8 mouse cellular contexts compared by ENCODE assay signal in the genomic region with DNA sequence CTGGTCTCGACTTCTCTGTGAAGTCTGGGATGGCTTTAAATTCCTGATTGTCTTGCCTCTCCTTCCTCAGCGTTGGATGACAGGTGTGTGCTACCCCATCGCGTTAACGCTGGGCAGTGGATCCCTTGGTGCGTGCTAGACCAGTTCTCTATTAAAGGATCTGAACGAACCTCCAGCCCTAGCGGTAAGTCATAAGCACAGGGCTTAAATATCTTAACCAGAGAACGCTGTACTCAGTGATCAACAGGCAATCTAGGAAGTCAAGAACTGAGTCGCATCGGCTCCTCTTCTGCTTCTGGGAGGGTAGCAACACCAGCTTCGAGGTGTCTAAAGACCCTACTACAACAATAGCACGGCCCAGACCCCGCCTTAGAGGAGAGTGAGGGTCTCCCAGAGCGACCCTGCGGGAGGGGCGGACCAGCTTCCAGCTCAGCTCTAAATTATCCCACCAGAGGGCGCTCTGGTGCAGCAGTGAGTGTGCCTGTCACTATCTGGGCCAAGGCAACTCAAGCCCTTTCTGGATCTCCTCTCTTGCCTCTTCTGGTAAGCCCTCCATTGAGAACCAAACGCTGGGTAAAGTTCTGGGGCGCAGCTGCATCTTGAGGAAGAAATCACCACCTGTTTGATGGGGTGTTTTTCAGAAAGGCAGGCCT. TPM values are rescaled to one million over a fixed set of nuclear protein-coding genes. Genes with fewer than 3 reads are reported as not detected.
DNase-seq lines count a peak whose midpoint lies in the region; ATAC-seq and TF ChIP-seq lines count a peak whose summit lies in the region.

No protein-coding gene starts in this region.

- peak; percentile 74 for DNase-seq in CD4-positive helper T cell, adult 2 months (ENCODE audit: low read depth, low spot score)
- DNase-seq in brain, adult 2 months (ENCODE audit: low read depth, low spot score), result peak; percentile 85
- peak; percentile 87 for DNase-seq in kidney, postnatal 14 days
- peak; percentile 84 for DNase-seq in liver, postnatal 0 days

- H3K9me3 ChIP-seq in heart, embryonic 16.5 days (replicated peaks; ENCODE audit: control insufficient read depth, low read length), result no peaks in the 10 kb centered on the region
- no peaks in the 10 kb centered on the region for H3K9me3 ChIP-seq in liver, postnatal 0 days (ENCODE audit: low read length)
- H3K9me3 ChIP-seq in neural tube, embryonic 13.5 days, result no peaks in the 10 kb centered on the region

- peak; percentile 92 for ATAC-seq in erythroblast, adult 5-6 weeks (replicated peaks; ENCODE audit: low FRiP score, poor library complexity, severe bottlenecking)
- ATAC-seq in heart, embryonic 16.5 days (replicated peaks; ENCODE audit: extremely low read depth, insufficient read depth, low FRiP score), result peak; percentile 63; the same call in 1 of the 2 replicates
- ATAC-seq in liver, postnatal 0 days, result peak; percentile 48
- peak; percentile 69; the same call in 1 of the 2 replicates for ATAC-seq in neural tube, embryonic 13.5 days (ENCODE audit: low read depth)

- H3K4me2 ChIP-seq in heart, embryonic 16.5 days (ENCODE audit: low read depth, low read length), result peak overlapping the region; percentile 70
- H3K4me2 ChIP-seq in liver, postnatal 0 days (ENCODE audit: low read depth, low read length), result peak overlapping the region; percentile 72
- peak overlapping the region; percentile 57 for H3K4me2 ChIP-seq in neural tube, embryonic 13.5 days

- TF ChIP-seq EP300 in liver, postnatal 0 days (IDR thresholded peaks at IDR 0.05; ENCODE audit: low read depth), result no peak

- H3K4me1 ChIP-seq in heart, embryonic 16.5 days (ENCODE audit: control insufficient read depth, insufficient read depth, low read length), result peaks cover 18% of the 10 kb centered on the region
- peaks cover 14% of the 10 kb centered on the region for H3K4me1 ChIP-seq in liver, postnatal 0 days (ENCODE audit: insufficient read depth)
- H3K4me1 ChIP-seq in neural tube, embryonic 13.5 days (replicated peaks), result peaks cover 5% of the 10 kb centered on the region; the same call in 1 of the 2 replicates
- peaks cover 3% of the 10 kb centered on the region for H3K4me1 ChIP-seq in testis, adult 2 months (ENCODE audit: control insufficient read depth, insufficient read depth, low read length)

- H3K9ac ChIP-seq in heart, embryonic 16.5 days (ENCODE audit: low read length), result peak overlapping the region; percentile 76
- H3K9ac ChIP-seq in liver, postnatal 0 days (replicated peaks), result peak overlapping the region; percentile 43
- H3K9ac ChIP-seq in neural tube, embryonic 13.5 days, result no peak overlapping the region

- no peaks in the 10 kb centered on the region for H3K36me3 ChIP-seq in heart, embryonic 16.5 days (ENCODE audit: control insufficient read depth, insufficient read depth)
- H3K36me3 ChIP-seq in liver, postnatal 0 days (replicated peaks; ENCODE audit: insufficient read depth, low read length), result no peaks in the 10 kb centered on the region
- H3K36me3 ChIP-seq in neural tube, embryonic 13.5 days, result no peaks in the 10 kb centered on the region
- no peaks in the 10 kb centered on the region for H3K36me3 ChIP-seq in testis, adult 2 months (ENCODE audit: control insufficient read depth, insufficient read depth, low read length)

- peak; percentile 98 for TF ChIP-seq CTCF in liver, postnatal 0 days (IDR thresholded peaks at IDR 0.05; ENCODE audit: low read depth)
- TF ChIP-seq CTCF in testis, adult 2 months (IDR thresholded peaks at IDR 0.05; ENCODE audit: control insufficient read depth, insufficient read depth, insufficient replicate concordance, low read depth, low read length), result peak; percentile 95

- peak overlapping the region; percentile 55 for H3K4me3 ChIP-seq in heart, embryonic 16.5 days (ENCODE audit: low read length)
- H3K4me3 ChIP-seq in liver, postnatal 0 days (ENCODE audit: low read depth, low read length), result peak overlapping the region; percentile 19; the same call in 1 of the 2 replicates
- peak overlapping the region; percentile 29 for H3K4me3 ChIP-seq in neural tube, embryonic 13.5 days
- peak overlapping the region; percentile 28 for H3K4me3 ChIP-seq in testis, adult 2 months (ENCODE audit: control insufficient read depth, low read depth, low read length)

- WGBS in heart, embryonic 16.5 days, result 2% methylated on average over 20 of the region's 20 CpGs
- 4% methylated on average over 20 of the region's 20 CpGs for WGBS in liver, postnatal 0 days (ENCODE audit: insufficient replicate concordance)
- WGBS in neural tube, embryonic 13.5 days, result 4% methylated on average over 20 of the region's 20 CpGs

- no peaks in the 10 kb centered on the region for H3K27me3 ChIP-seq in heart, embryonic 16.5 days (ENCODE audit: control insufficient read depth, insufficient read depth, low read length)
- H3K27me3 ChIP-seq in liver, postnatal 0 days (ENCODE audit: insufficient read depth, low read length), result no peaks in the 10 kb centered on the region
- peaks cover 23% of the 10 kb centered on the region for H3K27me3 ChIP-seq in neural tube, embryonic 13.5 days
- no peaks in the 10 kb centered on the region for H3K27me3 ChIP-seq in testis, adult 2 months (ENCODE audit: control insufficient read depth, insufficient read depth, low read length)

- peak overlapping the region; percentile 65 for H3K27ac ChIP-seq in heart, embryonic 16.5 days (ENCODE audit: low read length)
- no peak overlapping the region for H3K27ac ChIP-seq in liver, postnatal 0 days (ENCODE audit: low read depth)
- H3K27ac ChIP-seq in neural tube, embryonic 13.5 days (replicated peaks), result no peak overlapping the region
- no peak overlapping the region for H3K27ac ChIP-seq in testis, adult 2 months (ENCODE audit: control insufficient read depth, insufficient read depth, low read depth, low read length)

- no peak for TF ChIP-seq POLR2A in testis, adult 2 months (IDR thresholded peaks at IDR 0.05; ENCODE audit: control insufficient read depth, low read depth, low read length)

RNA-seq across cellular contexts. Expression of a gene that starts 12.6 kb away (rescaled TPM):
- total RNA-seq in erythroblast, adult 5-6 weeks (2015; ENCODE audit: low replicate concordance), result 0.63 TPM in 1 of 2 replicates, not detected in the other
- total RNA-seq in erythroblast, adult 5-6 weeks (2017; ENCODE audit: low replicate concordance), result 1.1 TPM in 1 of 2 replicates, not detected in the other
- polyA plus RNA-seq in heart, embryonic 16.5 days (2015; fragmentation: Nextera tagmentation; extraction: Ambion mirVana), result 428 and 460 TPM in 2 replicates
- polyA plus RNA-seq in liver, postnatal 0 days (2015; fragmentation: Nextera tagmentation; extraction: Ambion mirVana), result 27.5 and 28.5 TPM in 2 replicates
- polyA plus RNA-seq in neural tube, embryonic 13.5 days (2015; fragmentation: Nextera tagmentation; extraction: Ambion mirVana), result 46.7 and 49.3 TPM in 2 replicates
- polyA plus RNA-seq in testis, adult 2 months (2012; rRNA removed), result 5.1 and 6.1 TPM in 2 replicates

RNA-seq across cellular contexts. Expression of a gene that starts 26.0 kb away (rescaled TPM):
- total RNA-seq in erythroblast, adult 5-6 weeks (2015; ENCODE audit: low replicate concordance), result 487 and 539 TPM in 2 replicates
- 528 and 748 TPM in 2 replicates for total RNA-seq in erythroblast, adult 5-6 weeks (2017; ENCODE audit: low replicate concordance)
- polyA plus RNA-seq in heart, embryonic 16.5 days (2015; fragmentation: Nextera tagmentation; extraction: Ambion mirVana), result 50.7 and 53.6 TPM in 2 replicates
- polyA plus RNA-seq in liver, postnatal 0 days (2015; fragmentation: Nextera tagmentation; extraction: Ambion mirVana), result 25.0 and 29.4 TPM in 2 replicates
- 111 and 121 TPM in 2 replicates for polyA plus RNA-seq in neural tube, embryonic 13.5 days (2015; fragmentation: Nextera tagmentation; extraction: Ambion mirVana)
- polyA plus RNA-seq in testis, adult 2 months (2012; rRNA removed), result 18.1 and 23.7 TPM in 2 replicates

RNA-seq across cellular contexts. Expression of a gene that starts 43.9 kb away (rescaled TPM):
- 16.7 and 43.4 TPM in 2 replicates for total RNA-seq in erythroblast, adult 5-6 weeks (2015; ENCODE audit: low replicate concordance)
- 37.8 and 51.4 TPM in 2 replicates for total RNA-seq in erythroblast, adult 5-6 weeks (2017; ENCODE audit: low replicate concordance)
- 60.4 and 64.9 TPM in 2 replicates for polyA plus RNA-seq in heart, embryonic 16.5 days (2015; fragmentation: Nextera tagmentation; extraction: Ambion mirVana)
- polyA plus RNA-seq in liver, postnatal 0 days (2015; fragmentation: Nextera tagmentation; extraction: Ambion mirVana), result 44.9 and 53.7 TPM in 2 replicates
- 72.3 and 82.3 TPM in 2 replicates for polyA plus RNA-seq in neural tube, embryonic 13.5 days (2015; fragmentation: Nextera tagmentation; extraction: Ambion mirVana)
- polyA plus RNA-seq in testis, adult 2 months (2012; rRNA removed), result 25.0 and 30.2 TPM in 2 replicates
